Mouse (Mus musculus): ENCODE data around the gene Patl2. TPM values are rescaled to one million over a fixed set of nuclear protein-coding genes. Genes with fewer than 3 reads are reported as not detected.
"Not testable (repeated sequence)": the region's sequence is repeated elsewhere in the genome, so short reads cannot be mapped to it uniquely, and the experiment has no call there.

Gene Patl2
- not detected for total RNA-seq (2021)

GRCm38 (mm10) chr2:122186106-122186505, at the start of gene Patl2, which contains the start of gene Terb2:
Patl2 (minus strand) TSS chr2:122186189.
Terb2 (plus strand) TSS chr2:122186272.
- intact Hi-C loops (cut with DNase I) = no loop called here
- DNase-seq (ENCODE audit: low spot score in 2 of 2) = no peak

DNA sequence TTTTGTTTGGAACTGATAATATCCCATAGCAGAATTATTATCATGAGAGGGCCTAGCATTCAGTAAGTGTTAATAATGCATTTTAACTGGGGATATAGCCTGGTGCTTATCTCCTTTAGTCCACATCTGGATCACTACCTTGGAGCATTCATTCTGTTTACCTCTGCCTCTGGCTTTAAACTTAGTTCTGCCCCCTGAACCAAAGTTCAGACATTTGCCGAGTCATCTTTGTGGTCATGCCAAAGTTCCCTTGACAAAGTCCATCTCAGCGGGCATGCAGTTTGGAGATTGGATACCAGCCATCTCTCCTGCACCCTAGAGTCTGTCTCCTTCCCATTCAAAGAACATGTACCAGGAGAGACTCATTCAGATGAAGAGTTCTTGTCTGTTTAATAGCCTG, 49.4 kb upstream of the Patl2 start:
- DNase-seq (ENCODE audit: low spot score in 2 of 2) = no peak
- intact Hi-C loops (cut with DNase I) = no loop called here

- intact Hi-C loops (cut with DNase I) = loop anchor here (1.0 kb wide), 1 partner anchor 141 kb away; no protein-coding TSS in a partner anchor
- peak; percentile 72 to 75 for DNase-seq (ENCODE audit: low spot score in 2 of 2)
These were observed 48.8 kb upstream of the Patl2 start, which contains the start of gene Sord for GRCm38 (mm10) chr2:122234611-122235288. Sord (plus strand) TSS chr2:122234749.

DNA sequence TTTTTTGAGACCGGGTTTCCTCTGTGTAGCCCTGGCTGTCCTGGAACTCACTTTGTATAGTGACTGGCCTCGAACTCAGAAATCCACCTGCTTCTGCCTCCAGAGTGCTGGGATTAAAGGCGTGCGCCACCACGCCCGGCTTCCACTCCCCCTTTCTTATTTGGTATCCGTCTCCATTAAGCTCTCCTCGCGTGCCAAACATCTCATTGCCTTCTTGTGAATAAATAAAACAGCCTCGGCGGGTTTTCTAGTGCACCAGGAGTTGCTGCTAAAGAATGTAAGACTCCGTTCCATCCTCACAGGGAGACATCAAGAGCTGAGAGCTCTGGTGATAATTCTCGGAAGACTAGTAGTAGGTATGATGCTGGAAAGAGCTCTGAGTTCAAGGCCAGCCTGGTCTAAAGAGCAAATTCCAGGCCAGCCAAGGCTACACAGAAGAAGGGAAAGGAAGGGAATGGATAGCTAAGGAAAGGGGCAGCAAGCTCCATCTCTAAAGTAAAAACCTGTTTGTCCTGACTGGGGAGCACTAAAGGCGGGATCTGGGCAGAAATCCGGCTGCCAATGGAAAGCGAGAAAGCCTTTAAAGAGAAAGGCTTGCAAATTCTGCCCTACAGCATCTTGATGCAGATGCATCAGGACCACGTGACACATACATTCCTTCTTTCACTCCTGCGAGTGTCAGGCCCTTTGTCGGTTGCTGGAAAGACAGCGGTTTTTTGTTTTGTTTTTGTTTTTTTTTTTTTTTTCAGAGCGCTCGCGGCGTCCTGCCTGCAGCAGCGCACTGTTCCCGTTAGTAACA, 48.0 kb upstream of the Patl2 start:
- intact Hi-C loops (cut with DNase I) = loop anchor here (1.0 kb wide), 1 partner anchor 141 kb away; no protein-coding TSS in a partner anchor
- peak; percentile 25 to 57 for DNase-seq (ENCODE audit: low spot score in 2 of 2)

DNA sequence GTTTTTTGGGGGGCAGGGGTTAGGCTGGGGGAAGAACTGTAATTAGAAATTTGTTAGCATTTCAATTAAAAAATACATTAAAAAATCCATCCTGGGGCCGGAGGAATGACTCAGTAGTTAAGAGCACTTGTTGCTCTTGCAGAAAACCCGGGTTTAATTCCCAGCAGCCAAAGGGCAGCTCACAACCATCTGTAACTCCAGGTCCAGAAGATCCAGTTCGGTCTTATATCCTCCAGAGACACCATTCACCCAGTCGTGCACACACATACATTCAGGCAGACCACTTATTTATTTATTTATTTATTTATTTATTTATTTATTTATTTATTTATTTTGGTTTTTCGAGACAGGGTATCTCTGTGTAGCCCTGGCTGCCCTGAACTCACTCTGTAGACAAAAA, 47.4 kb upstream of the Patl2 start:
- intact Hi-C loops (cut with DNase I) = no loop called here
- DNase-seq (ENCODE audit: low spot score in 2 of 2) = no peak

- intact Hi-C loops (cut with DNase I) = no loop called here
- DNase-seq (ENCODE audit: low spot score in 2 of 2) = no peak
These were observed 45.6 kb upstream of the Patl2 start for GRCm38 (mm10) chr2:122231616-122232015.

- no peak for DNase-seq (ENCODE audit: low spot score in 2 of 2)
- intact Hi-C loops (cut with DNase I) = no loop called here
These were observed 44.4 kb upstream of the Patl2 start for GRCm38 (mm10) chr2:122230395-122230794.

DNA sequence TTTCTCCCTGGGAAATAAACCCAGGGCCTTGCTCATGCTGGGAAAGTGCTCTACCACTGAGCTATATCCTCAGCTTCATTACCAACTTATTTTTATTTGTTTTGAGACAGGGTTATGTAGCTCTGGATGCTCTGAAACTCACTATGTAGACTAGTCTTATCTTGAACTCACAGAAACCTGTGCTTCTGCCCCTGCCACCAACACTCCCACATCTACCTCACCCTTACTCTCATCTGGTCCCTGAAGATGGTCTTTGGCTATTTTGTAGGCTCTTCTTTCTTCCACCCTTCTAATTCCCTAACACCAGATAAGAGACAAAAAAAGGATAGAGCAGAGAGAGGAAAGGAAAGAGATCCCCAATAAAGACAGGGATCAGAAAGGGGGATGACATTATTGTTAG, 37.7 kb upstream of the Patl2 start:
- no peak for DNase-seq (ENCODE audit: low spot score in 2 of 2)
- intact Hi-C loops (cut with DNase I) = no loop called here

DNA sequence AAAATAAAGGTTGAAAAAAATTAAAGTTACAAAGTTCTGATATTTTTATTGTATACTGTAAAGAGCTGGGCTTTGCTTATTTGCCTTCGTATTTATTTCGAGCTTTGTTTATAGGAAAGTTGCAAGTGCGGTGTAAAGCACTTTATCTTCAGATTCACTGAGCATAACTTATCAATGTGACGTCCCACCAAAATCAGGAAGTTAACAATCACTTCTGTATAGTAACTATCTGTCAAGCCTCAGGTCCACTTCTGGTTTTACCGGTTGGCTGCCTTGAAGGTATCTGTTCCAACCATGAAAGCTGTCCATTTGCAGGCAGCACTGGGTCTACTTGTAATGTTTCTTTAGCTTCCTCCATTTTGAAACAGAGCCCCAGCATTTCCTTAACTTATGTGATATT, 36.3 kb upstream of the Patl2 start:
- intact Hi-C loops (cut with DNase I) = no loop called here
- DNase-seq (ENCODE audit: low spot score in 2 of 2) = no peak

DNA sequence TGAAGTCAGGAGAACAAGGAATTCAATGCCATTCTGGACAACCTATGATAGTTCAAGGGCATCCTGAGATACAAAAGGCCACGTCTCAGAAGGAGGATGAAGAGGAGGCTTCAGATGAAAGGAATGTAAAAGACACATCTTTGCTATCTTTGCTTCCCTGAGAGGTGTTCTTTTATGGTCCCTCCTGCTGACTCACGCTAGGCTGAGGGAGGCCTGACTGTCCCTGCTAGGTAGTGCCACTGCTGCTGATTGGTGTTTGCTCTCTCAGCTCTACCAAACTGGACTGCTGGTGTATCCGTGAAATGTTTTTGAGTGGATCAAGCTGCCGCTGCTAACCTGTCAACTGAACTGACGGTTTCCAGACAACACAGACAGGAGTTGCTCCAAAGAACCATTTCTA, 35.8 kb upstream of the Patl2 start:
- no peak for DNase-seq (ENCODE audit: low spot score in 2 of 2)
- intact Hi-C loops (cut with DNase I) = no loop called here

DNA sequence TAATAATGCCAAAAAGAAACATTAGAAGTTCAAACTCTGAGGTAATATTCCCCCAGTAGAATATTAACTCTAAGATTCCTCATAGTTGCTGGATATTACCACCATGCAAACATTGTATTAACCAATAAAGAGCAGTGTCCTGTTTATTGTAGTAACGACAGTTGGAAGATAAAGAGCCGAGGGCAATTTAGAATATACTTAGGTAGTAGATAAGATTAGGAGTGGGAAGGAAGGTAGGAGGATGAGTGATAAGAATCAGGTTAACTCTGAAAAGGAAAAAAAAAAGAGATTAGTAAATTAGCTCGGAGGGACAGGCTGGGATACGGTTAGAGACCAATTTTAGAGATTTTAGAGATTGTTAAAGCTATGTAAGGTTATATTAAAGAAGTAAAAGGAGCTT, 35.4 kb upstream of the Patl2 start:
- DNase-seq (ENCODE audit: low spot score in 2 of 2) = no peak
- intact Hi-C loops (cut with DNase I) = no loop called here

DNA sequence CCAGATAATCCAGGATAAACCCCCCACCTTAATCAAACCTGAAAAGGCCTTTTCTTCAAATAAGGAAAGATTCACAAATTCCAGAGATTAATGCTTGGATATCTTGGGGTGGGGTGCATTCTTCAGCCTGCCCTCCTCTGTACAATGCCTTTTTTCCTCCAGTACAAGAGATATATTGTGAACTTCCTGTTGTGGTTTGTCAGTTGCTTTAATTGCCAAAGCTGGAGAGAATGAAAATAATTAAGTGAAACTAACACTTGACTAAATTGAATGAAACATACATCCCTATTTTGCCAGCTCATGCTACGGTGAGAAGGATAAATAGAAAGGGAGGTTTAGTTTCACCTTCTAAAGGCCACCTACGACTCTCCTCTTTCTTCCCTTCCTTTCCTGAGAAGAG, 32.2 kb upstream of the Patl2 start:
- DNase-seq (ENCODE audit: low spot score in 2 of 2) = no peak
- intact Hi-C loops (cut with DNase I) = no loop called here

GRCm38 (mm10) chr2:122217075-122217474, 31.1 kb upstream of the Patl2 start:
- DNase-seq (ENCODE audit: low spot score in 2 of 2); intact Hi-C loops (cut with DNase I): not testable (repeated sequence)

DNA sequence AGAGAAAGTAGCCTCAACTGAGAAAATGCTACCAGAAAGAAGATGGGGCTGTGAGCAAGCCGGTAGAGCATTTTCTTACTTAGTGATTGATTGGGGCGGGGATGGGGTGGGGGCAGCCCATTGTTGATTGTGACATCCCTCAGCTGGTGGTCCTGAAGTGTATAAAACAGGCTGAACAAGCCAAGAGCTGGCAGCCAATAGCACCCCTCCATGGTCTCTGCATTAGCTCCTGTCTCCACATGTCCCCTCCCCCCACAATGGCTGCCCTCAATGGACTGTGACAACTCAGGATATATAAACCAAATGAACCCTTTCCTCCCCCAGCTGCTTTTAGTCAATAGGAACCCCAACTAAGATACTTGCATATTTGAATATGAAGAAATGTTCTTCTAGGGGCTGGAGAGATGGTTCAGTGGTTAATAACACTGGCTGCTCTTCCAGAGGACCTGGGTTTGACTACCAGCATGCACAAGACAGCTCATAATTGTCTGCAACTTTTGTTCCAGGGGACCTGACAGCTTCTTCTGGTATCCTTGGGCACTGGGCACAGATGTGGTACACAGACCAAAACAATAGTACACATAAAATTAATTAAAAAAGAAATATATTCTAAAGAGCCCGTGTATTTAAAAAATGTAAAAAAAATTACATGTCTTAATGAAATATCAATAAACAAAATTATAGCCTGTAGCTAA, 24.7 kb upstream of the Patl2 start:
- intact Hi-C loops (cut with DNase I) = no loop called here
- DNase-seq (ENCODE audit: low spot score in 2 of 2) = no peak

DNA sequence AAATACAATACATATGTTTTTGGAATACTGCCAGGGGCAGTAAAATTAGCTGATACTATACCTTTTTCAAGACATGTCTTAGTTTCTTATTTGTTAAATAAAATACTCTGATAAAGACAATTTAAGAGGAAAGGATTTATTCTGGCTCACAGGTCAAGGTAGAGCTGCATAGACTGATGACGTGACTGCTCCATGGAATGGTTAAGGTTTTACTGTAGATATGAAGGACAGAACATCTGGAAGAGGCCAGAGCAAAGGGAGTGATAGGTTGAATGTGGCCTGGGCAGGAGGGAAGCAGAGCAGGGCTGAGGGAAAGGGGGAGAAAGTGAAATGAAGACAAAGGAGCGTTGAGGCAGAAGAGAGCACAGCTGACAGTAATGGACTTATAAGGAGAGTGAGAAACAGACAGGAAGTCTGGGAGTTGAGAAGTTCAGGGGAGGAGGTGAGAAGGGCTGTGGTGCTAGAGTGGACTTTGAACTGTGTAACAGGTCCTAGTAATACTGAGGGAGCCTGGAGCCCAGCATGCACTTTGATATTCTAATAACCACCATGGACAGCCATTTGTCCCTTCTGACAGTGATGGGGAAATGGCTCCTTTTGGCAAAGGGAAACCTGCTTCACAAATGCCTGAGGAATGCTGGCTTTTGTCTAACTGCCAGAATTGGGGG, 20.6 kb upstream of the Patl2 start:
- intact Hi-C loops (cut with DNase I) = no loop called here
- no peak for DNase-seq (ENCODE audit: low spot score in 2 of 2)

DNA sequence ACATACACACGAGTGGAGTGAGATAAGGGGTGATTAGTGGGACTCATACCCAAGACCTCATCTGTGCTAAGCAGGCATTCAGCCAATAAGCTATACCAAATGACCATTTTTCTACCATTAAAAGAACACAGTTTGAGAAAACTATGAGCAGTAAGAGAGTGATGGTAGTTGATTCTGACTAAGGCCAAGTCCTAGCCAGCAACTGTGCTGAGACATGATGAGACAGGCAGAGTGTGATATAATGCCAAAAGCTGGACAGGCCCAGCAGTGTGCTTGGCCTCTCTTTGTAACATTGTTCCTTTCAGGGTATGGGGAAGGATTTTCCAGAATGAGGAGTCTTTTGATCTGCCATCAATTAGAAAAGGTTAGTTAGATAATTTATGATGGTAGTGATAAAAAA, 15.5 kb upstream of the Patl2 start:
- intact Hi-C loops (cut with DNase I) = no loop called here

DNA sequence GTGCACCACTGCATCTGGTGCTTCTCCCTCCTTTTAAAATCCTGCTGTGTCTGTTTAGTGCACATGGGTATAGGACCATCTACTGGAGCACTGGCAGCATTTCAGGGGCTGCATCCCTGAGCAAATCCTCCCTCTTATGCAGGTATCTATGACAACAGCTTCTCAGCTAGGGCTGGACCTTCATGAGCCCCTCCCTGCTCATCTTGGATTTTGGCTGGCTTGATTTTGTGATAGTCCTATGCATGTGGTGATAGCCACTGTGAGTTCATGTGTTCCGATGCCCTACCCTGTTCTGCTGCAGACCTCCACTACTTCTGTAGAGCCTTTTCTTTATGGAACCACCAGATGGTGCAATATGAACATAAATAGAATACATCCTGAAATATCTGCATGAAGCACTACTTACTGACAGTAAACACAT, 8.5 kb upstream of the Patl2 start:
- peak; percentile 24 to 61 for DNase-seq (ENCODE audit: low spot score in 2 of 2)
- intact Hi-C loops (cut with DNase I) = loop anchor here (1.0 to 10.0 kb wide), 5 partner anchors 50 to 430 kb away; no protein-coding TSS in a partner anchor

More for the DNA sequence above, 15.5 kb upstream of the Patl2 start:
- no peak for DNase-seq (ENCODE audit: low spot score in 2 of 2)

- no peak for DNase-seq (ENCODE audit: low spot score in 2 of 2)
- intact Hi-C loops (cut with DNase I) = loop anchor here (5.0 to 10.0 kb wide), 2 partner anchors 365 to 433 kb away; no protein-coding TSS in a partner anchor
These were observed 5.9 kb upstream of the Patl2 start for GRCm38 (mm10) chr2:122191849-122192248.

DNA sequence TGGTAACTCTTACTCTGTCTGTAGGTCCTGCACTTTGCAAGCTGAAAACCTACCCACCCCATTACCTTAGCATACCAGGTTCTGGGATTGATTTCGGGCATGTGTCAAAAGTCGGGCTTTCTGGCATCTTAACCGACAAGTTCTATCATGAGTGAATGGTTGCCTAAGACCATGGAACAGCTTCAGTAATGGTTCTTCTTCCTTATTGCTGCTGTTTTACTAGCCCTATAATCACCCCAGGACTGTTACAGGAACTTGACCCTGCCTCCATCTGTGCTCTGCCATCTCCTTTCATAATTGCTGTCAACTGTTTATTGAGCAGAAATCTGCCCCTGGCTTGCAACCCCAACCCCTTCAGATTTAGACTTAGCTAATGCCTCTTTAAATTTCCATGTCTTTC, 762 bp upstream of the Patl2 start:
- no peak for DNase-seq (ENCODE audit: low spot score in 2 of 2)
- intact Hi-C loops (cut with DNase I) = no loop called here

DNA sequence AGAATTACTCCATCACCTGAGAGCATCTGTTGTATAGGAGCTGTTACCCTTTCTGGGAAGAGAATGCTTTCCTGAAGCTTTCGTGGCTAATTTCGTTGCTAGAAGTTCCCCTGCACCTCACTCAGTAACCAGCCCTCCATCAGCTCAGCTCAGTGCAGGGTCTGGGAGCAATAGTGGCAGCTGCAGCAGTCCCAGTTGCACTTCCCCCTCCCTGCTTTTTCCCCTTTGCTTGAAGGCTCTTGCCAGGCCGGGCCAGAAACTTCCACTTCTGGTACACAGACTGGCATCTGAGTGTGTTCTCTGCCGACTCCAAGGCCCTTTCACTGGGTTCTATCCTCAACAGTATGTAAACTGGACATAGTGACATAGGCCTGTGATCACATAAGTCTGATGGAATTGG, 903 bp downstream of the Patl2 start:
- DNase-seq (ENCODE audit: low spot score in 2 of 2) = no peak

More for the DNA sequence above, 903 bp downstream of the Patl2 start:
- intact Hi-C loops (cut with DNase I) = no loop called here

All from left cerebral cortex, postnatal 25 days (tissue).